Mouse (Mus musculus) midbrain, embryonic 16.5 days (tissue): ENCODE measurements at regions not wholly inside any gene's neighbourhood (a gene's known extent, or its start where the extent isn't known, plus 50 kb on each side); places are given as distances from the start of the nearest gene placed in this dataset.

Experiments used
- ATAC-seq: fragments of 200-750 bp; cut with Nextera tagmentation; 2 replicates; pipeline ENCODE4 v1.8.0; 2017; ENCODE audit warnings: moderate TSS enrichment
- H3K27ac ChIP-seq: fragments of 300-500 bp; sonication (generic); 2 replicates; pipeline ENCODE4 v1.5.1; 2014; ENCODE audit warnings: mild to moderate bottlenecking, low read length, mixed read lengths
- H3K27me3 ChIP-seq: fragments of 300-500 bp; sonication (generic); 2 replicates; pipeline ENCODE4 v1.6.1; 2014; ENCODE audit warnings: low read depth, low read length, mixed read lengths; ENCODE audit not compliant: control insufficient read depth, insufficient read depth
- H3K36me3 ChIP-seq: fragments of 300-500 bp; sonication (generic); 2 replicates; pipeline ENCODE4 v1.6.1; 2014; ENCODE audit warnings: mild to moderate bottlenecking, low read length, moderate library complexity, mixed read lengths; ENCODE audit not compliant: control insufficient read depth, insufficient read depth
- H3K4me1 ChIP-seq: fragments of 300-500 bp; sonication (generic); 2 replicates; pipeline ENCODE4 v1.6.1; 2014; ENCODE audit warnings: mild to moderate bottlenecking, low read length, mixed read lengths; ENCODE audit not compliant: control insufficient read depth, insufficient read depth
- H3K4me2 ChIP-seq: fragments of 300-500 bp; sonication (generic); 2 replicates; pipeline ENCODE4 v1.6.1; 2014; ENCODE audit warnings: mild to moderate bottlenecking, low read length, mixed read lengths
- H3K4me3 ChIP-seq: fragments of 300-500 bp; sonication (generic); 2 replicates; pipeline ENCODE4 v1.5.1; 2014; ENCODE audit warnings: low read depth, mild to moderate bottlenecking, low read length, moderate library complexity, mixed read lengths
- H3K9ac ChIP-seq: fragments of 300-500 bp; sonication (generic); 2 replicates; pipeline ENCODE4 v1.6.1; 2014; ENCODE audit warnings: low read depth, low read length, mixed read lengths
- H3K9me3 ChIP-seq: fragments of 300-500 bp; sonication (generic); replicated peaks from 2 replicates; pipeline ENCODE4 v1.6.1; 2014; ENCODE audit warnings: mild to moderate bottlenecking, low read length, mixed read lengths; ENCODE audit not compliant: control insufficient read depth, poor library complexity, severe bottlenecking
- WGBS: fragments of 180-500 bp; shearing (Covaris S2); extraction: QIAGEN DNeasy Blood & Tissue Kit; methylation state at CpG from one replicate; pipeline ENCODE4 v1.1.7; 2014; 5-methylcytosine and 5-hydroxymethylcytosine counted together

GRCm38 (mm10) chr4:150800774-150801173, 52.9 kb upstream of the Errfi1 start:
- Histone ChIP-seq H3K4me2 (no peak overlapping the region), H3K27ac (no peak overlapping the region), H3K9me3 (no peaks in the 10 kb centered on the region), H3K4me3 (no peak overlapping the region), H3K36me3 (no peaks in the 10 kb centered on the region), H3K9ac (no peak overlapping the region), H3K4me1 (no peaks in the 10 kb centered on the region), H3K27me3 (no peaks in the 10 kb centered on the region)
- ATAC-seq, result no peak
- 97% methylated on average over 8 of the region's 8 CpGs for WGBS

- Histone ChIP-seq H3K27me3 (no peaks in the 10 kb centered on the region), H3K4me1 (peaks cover 6% of the 10 kb centered on the region), H3K4me3 (no peak overlapping the region), H3K9me3 (no peaks in the 10 kb centered on the region), H3K4me2 (no peak overlapping the region), H3K27ac (no peak overlapping the region), H3K36me3 (no peaks in the 10 kb centered on the region), H3K9ac (no peak overlapping the region)
- WGBS, result 79% methylated on average over 22 of the region's 22 CpGs
- no peak for ATAC-seq
These were observed 53.9 kb upstream of the Errfi1 start for GRCm38 (mm10) chr4:150799550-150800398.

- Histone ChIP-seq H3K9ac (no peak overlapping the region), H3K27ac (no peak overlapping the region), H3K4me3 (no peak overlapping the region), H3K36me3 (no peaks in the 10 kb centered on the region), H3K27me3 (no peaks in the 10 kb centered on the region), H3K4me1 (peaks cover 15% of the 10 kb centered on the region), H3K9me3 (no peaks in the 10 kb centered on the region), H3K4me2 (no peak overlapping the region)
- ATAC-seq, result no peak
- WGBS, result 41% methylated on average over 13 of the region's 13 CpGs
These were observed 54.8 kb upstream of the Errfi1 start for GRCm38 (mm10) chr4:150798783-150799530.

GRCm38 (mm10) chr4:150798281-150798680, 55.4 kb upstream of the Errfi1 start:
- ATAC-seq, result no peak
- H3K27ac ChIP-seq, result no peak overlapping the region
- H3K4me2 ChIP-seq, result no peak overlapping the region
- no peak overlapping the region for H3K4me3 ChIP-seq
- WGBS, result 90% methylated on average over 8 of the region's 8 CpGs
- no peaks in the 10 kb centered on the region for H3K27me3 ChIP-seq
- H3K9ac ChIP-seq, result no peak overlapping the region
- no peaks in the 10 kb centered on the region for H3K36me3 ChIP-seq
- H3K4me1 ChIP-seq, result peaks cover 15% of the 10 kb centered on the region
- H3K9me3 ChIP-seq, result no peaks in the 10 kb centered on the region

GRCm38 (mm10) chr4:150797057-150797456, 56.7 kb upstream of the Errfi1 start:
- Histone ChIP-seq H3K27ac (no peak overlapping the region), H3K27me3 (no peaks in the 10 kb centered on the region), H3K36me3 (no peaks in the 10 kb centered on the region), H3K4me1 (peaks cover 15% of the 10 kb centered on the region), H3K4me3 (no peak overlapping the region), H3K9ac (no peak overlapping the region), H3K4me2 (no peak overlapping the region), H3K9me3 (no peaks in the 10 kb centered on the region)
- ATAC-seq, result no peak
- 84% methylated on average over 3 of the region's 3 CpGs for WGBS

GRCm38 (mm10) chr4:150794878-150795277, 58.8 kb upstream of the Errfi1 start:
- peaks cover 15% of the 10 kb centered on the region for H3K4me1 ChIP-seq
- peak overlapping the region; percentile 66 for H3K27ac ChIP-seq
- no peak overlapping the region for H3K4me3 ChIP-seq
- 0 out of 2 replicates have a peak, but pooled peaks have one; percentile 17 for ATAC-seq
- WGBS, result 27% methylated on average over 5 of the region's 5 CpGs
- H3K36me3 ChIP-seq, result no peaks in the 10 kb centered on the region
- H3K9ac ChIP-seq, result 0 out of 2 replicates have a peak overlapping the region, but pooled peaks have one; percentile 1
- H3K27me3 ChIP-seq, result no peaks in the 10 kb centered on the region
- no peak overlapping the region for H3K4me2 ChIP-seq
- H3K9me3 ChIP-seq, result no peaks in the 10 kb centered on the region

- H3K9ac ChIP-seq, result no peak overlapping the region
- H3K27ac ChIP-seq, result peak overlapping the region; percentile 66
- peak; percentile 80 for ATAC-seq
- H3K36me3 ChIP-seq, result no peaks in the 10 kb centered on the region
- no peak overlapping the region for H3K4me2 ChIP-seq
- H3K4me1 ChIP-seq, result peaks cover 15% of the 10 kb centered on the region
- H3K27me3 ChIP-seq, result no peaks in the 10 kb centered on the region
- H3K4me3 ChIP-seq, result no peak overlapping the region
- H3K9me3 ChIP-seq, result no peaks in the 10 kb centered on the region
- WGBS, result 32% methylated on average over 9 of the region's 9 CpGs
These were observed 59.4 kb upstream of the Errfi1 start for GRCm38 (mm10) chr4:150794257-150794794.

GRCm38 (mm10) chr4:150793146-150793545, 60.6 kb upstream of the Errfi1 start:
- H3K4me2 ChIP-seq, result no peak overlapping the region
- no peak overlapping the region for H3K4me3 ChIP-seq
- no peak overlapping the region for H3K9ac ChIP-seq
- no peaks in the 10 kb centered on the region for H3K36me3 ChIP-seq
- H3K9me3 ChIP-seq, result no peaks in the 10 kb centered on the region
- 87% methylated on average over 12 of the region's 12 CpGs for WGBS
- no peak for ATAC-seq
- H3K27me3 ChIP-seq, result no peaks in the 10 kb centered on the region
- H3K4me1 ChIP-seq, result peaks cover 15% of the 10 kb centered on the region
- H3K27ac ChIP-seq, result no peak overlapping the region

- H3K9me3 ChIP-seq, result no peaks in the 10 kb centered on the region
- no peaks in the 10 kb centered on the region for H3K27me3 ChIP-seq
- no peak overlapping the region for H3K4me3 ChIP-seq
- no peak overlapping the region for H3K9ac ChIP-seq
- WGBS, result 77% methylated on average over 6 of the region's 7 CpGs
- no peaks in the 10 kb centered on the region for H3K36me3 ChIP-seq
- ATAC-seq, result no peak
- H3K27ac ChIP-seq, result no peak overlapping the region
- H3K4me2 ChIP-seq, result no peak overlapping the region
- H3K4me1 ChIP-seq, result peaks cover 3% of the 10 kb centered on the region; the same call in 1 of the 2 replicates
These were observed 64.6 kb upstream of the Errfi1 start for GRCm38 (mm10) chr4:150789166-150789565.
